Mouse (Mus musculus) adipocyte (in vitro differentiated cells): ENCODE data around the gene Stat5a.
A peak's percentile ranks its signal among the peaks of the same experiment; 100 is the strongest.

Experiments
- DNase-seq: peaks from one replicate; pipeline ENCODE4 v3.0.0-alpha.2; 2016; ENCODE audit warnings: low spot score

Gene Stat5a

DNA sequence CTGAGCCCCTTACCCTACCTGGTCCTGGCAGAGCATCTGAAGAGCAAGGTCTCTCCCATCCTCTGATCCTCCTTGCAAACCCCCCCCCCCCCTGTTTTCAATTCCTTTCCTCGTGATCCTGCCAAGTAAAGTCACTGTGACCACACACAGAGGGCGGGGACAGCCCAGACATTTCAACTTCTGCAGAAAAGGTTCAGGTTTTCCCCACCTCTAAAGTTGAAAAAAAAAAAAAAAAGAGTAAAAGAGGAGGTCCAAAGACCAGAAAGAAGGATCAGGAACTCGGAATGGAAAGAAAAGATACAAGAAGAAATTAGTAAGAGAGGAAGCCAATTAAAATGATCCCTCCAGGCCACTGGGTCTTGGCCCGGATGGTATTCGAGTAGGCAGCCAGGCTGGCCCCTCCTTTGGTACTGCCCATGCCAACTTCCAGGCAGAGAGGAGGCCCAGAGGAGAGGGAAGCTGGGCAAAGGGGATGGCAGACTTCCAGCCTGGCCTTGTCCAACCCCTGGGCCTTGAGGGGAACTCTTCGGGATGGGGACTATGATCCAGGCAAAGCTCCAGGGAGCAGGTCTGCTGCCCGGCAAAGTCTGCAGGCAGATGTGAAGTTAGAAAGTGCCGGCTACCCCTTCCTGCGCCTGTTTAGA, at the start of gene Stat5a:
TSS of gene Stat5a (plus strand) at position 417 of the 644 bp plus-strand sequence.
- DNase-seq: peak; percentile 99

DNA sequence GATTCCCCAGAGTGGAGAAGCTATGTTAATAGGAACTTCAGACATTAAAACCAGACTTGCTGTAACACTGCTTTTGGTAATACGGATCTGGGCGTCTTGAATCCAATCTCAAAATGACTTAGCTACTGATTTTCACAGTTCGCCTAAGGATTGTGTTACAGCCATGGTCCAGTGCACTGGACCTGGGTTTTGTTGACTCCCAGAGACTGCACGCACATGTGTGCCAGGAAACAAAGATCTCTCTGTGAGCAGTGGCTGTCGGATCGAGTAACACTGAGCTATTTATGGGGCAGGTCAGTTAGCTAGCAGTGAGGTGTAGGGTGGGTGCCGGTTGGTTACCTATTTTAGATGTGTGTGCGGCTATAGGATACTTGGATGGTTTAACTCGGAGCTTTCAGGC, 48.6 kb upstream of the Stat5a start:
- no peak for DNase-seq

DNA sequence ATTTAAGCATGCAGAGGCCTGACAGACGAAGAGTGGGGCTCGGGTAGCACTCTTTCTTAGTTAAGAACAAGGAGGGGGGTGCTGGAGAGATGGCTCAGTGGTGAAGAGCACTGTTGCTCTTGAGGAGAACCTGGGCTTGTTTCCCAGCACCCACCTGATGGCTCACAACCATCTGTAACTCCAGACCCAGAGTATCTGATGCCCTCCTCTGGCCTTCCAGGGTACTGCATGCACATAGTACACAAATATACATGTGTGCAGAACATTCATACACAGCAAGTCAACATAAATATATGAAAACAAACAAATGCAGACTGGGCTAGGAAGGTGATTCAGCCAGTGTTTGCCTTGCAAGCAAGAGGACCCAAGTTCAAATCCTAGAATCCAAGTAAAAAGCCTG, 48.0 kb upstream of the Stat5a start:
- DNase-seq: no peak

DNA sequence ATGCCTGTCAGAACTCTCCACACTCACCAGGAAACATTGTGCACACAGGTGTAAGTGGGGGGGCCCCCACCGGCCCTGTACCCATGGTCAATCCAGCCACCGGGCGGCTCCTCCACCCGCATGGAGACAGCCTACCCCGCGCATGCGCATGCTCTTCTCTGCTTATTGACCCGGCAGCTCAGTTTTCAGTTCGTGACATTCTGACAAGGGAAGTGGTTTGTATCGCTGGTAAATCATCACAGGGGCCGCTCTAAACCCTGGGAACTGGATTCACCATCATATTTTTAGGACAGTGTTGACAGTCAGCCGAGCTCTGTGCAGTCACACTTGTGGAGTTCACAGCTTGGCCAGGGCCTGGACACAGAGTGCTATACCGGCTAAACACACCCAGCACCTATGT, 44.7 kb upstream of the Stat5a start:
- DNase-seq: no peak

DNA sequence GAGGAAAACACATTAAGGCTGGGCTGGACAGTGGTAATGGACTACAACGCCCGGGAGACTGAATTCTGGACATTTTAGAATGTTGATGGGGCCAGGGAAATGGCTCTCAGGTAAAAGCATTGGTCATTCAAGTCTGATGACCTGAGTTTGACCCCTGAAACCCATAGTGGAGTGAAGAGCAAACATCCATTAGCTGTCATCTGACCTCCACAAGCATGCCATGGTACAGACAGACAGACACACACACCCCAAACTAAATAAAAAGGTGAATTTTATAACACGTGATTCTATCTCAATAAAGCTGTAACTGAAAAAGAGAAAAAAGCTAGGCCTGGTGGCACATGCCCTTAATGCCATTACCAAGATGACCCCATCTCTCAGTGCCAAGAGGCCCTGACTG, 42.8 kb upstream of the Stat5a start:
- DNase-seq: no peak

DNA sequence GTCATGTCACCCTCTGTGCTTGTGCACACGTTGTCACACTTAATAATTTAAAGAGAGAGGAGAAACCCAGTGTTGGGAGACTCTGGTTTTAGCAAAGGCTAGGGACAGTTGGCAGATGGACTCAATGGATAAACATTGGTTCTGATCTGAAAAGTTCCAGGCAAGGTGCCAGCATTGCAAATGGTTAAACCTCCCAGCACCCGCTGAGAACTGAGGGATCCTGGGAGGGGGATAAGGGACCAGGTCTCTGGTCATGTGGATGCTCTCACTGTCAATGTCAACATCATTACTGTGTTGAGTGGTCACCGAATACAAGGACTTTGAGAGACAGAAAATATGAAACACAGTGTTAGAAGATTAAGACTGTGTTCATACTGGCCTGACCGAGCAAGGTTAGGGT, 42.4 kb upstream of the Stat5a start:
- no peak for DNase-seq

DNA sequence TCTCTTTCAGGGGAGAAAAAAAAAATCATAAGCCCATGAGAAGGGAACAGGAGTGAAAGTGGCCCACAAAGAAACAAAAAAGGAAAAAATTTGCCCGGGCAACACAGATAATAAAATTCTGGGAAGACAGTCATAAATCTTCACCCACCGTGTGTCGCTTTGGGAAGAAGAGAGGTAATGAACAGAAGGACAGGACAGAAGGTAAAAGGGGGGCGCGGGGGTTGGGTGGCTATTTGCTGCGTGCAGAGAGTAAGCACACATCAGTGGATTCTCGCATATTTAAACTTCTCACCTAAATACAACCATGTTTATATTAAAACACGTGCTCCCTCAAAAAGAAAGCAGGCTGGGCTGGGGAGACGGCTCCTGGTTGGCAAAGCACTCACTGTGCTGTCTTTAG, 41.8 kb upstream of the Stat5a start:
- no peak for DNase-seq

DNA sequence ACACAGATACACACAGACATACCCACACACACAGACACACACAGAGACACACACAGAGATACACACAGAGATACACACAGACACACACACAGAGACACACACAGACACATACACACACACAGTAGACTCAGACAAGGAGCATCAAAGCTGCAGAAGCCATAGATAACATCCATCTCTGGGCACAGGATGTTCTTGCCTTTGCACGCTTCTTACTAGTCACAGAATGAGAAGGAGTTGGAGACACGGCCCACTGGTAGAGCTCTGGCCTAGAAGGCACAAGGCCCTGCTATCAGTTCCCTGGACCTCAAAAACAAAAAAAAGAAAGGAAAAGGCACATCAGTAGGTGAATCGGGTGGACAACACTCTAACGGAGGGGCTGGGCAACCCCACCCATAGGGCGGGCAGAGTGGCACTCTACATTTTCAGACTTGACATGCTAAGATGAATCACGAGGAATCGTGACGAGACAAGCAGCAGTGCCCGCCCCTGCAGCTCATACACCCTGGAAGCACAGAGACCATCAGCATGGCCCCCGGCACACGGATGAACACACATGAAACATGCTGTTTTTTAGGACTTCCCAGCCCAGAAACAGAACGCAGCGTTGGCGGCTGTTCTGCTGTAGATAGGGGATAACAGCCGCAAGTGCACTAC, 40.7 kb upstream of the Stat5a start:
- DNase-seq: no peak

DNA sequence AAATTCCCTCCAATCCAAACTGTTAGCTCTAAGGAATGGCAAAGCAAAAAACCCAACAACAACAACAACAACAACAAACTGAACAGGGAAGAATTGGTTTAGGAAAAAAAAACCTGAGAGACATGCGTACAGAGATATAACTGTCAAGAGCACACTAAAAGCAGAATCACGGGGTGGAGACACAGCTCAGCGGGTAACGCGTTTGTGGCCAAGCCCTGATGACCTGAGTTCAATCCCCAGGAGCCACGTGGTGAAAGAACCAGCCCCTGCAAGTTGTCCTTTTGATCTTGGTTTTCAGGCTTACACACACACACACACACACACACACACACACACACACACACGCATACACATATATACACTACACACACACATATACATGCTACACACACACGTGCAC, 40.1 kb upstream of the Stat5a start:
- DNase-seq: no peak

DNA sequence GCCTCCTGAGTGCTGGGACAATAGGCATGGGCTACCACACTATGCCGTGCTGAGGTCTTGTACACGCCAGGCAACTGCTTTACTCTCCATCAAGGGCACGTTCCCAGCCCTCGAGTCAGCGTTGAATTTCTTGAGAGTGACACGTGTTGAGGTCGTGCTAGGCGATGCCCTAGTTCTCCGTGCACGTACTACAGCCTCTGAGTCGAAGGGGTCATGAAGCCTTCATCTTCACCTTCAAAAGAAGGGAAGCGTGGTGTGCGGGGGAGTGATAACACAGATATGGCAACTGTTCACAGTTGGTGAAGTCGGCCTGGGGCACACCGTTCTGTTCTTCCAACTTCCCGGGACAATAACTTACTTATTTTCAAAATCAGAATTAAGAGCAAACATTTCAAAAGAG, 39.5 kb upstream of the Stat5a start:
- no peak for DNase-seq

DNA sequence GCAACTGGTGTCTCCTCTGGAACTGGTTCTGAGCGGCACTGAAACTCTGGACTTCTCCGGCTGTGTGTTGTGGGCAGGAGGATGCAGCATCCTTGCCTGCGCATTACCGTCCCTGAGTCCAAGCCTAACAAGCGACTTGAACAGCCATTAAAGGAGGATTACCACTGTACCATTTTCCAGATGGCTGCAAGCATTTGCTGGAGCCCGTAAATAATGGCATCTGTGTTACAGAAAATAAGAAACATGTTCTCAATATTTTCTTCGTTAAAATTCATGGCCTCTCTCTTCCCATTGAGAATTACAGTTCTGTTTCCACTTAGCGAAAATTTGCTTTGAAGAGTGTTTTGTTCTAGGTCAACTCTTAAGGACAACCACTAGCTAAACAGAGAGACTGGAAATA, 39.1 kb upstream of the Stat5a start:
- no peak for DNase-seq

DNA sequence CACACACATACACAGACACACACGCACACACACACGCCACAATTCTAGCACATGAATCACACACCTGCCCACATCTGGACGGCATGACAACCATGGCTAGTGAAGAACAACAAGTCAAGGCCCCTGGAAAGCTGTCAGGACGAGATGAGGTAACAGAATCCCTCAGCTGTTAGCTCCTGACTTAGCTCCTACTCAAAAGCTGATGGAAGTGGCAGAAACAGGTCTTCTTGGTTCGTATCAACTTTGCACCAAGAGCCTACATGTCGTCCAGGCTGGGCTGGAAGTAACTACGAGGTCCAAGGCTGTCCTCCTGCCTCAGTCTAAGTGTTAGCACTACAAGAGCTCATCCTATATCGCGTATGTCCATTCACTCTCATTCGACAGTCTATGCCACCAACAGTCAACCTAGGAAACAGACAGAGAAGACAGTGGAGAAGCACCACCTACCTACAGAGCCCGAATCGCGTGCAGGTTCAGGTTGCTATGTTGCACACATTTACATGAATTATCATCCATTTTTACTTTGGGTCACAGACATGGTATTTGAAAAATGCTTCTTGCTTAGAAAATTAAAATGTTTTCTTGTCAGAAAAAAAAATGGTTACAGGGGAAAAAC, 37.4 kb upstream of the Stat5a start:
- DNase-seq: no peak

DNA sequence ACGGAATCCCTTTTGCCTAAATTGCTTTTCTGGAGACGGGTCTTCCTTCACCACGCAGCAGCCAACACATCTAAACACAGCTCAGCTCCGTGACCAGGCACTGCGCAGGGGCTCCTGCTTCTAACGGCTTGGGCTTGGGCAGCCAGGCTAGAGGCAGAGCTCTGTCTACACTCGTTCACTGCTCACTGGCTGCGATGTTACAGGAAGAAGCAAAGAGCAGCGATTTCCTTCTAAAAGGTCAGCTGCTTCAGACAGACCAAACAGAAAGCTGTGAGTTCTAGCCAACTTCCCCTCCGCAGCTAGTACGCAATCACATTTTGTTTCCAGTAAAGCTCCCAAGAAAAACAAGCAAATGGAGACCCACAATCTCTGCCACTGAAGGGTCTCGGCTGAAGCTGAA, 36.8 kb upstream of the Stat5a start:
- DNase-seq: peak; percentile 41

DNA sequence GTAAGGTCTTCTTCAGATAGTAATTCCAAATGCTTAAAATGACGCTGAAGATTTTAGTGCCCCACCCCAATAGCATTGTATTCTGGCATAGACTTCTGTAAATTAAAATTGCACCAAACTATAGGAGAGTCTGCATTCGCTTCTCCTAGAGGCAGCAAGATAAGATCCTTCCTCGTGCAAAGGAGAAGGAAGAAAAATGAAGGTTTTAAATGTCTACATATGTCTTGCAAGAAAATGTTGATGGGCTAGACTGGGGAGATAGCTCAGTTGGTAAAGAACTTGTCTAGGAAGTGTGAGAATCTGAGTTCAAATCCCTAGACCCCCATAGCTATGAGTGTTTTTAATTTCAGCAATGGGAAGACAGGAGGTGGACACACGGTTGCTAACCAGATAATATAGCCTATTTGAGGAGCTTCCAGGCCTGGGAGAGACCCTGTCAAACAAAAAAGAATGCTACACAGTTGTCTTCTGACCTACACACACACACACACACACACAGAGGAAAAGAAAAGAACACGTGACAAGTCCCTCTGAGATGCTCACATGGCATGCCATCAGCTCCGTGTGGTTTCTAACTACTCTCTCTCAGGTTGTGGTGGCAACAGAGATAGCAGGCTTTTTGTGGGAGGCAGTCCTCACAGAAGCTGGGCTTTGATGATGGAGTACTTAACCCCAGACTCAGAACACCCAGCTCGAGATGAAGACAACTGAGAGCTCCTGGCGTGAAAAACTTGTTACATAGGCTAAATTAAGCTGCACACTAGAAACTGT, 35.4 kb upstream of the Stat5a start:
- no peak for DNase-seq

DNA sequence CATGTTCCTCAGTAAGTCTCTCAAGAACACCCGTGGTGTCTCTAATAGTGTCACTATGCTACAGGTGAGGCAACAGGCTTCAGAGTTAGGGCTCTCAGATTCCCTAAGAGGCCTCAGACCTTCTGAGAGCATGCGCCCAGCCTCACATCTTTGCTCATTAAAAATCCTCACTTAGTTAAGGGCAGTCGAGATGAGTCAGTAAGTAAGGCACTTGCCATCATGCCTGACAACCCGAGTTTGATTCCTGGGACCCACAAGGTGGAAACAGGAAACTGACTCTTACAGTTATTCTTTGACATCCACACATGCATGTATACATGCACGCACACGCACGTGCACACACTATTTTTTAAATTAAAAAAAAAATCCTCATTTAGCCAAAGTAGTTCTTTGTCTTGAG, 34.7 kb upstream of the Stat5a start:
- no peak for DNase-seq

DNA sequence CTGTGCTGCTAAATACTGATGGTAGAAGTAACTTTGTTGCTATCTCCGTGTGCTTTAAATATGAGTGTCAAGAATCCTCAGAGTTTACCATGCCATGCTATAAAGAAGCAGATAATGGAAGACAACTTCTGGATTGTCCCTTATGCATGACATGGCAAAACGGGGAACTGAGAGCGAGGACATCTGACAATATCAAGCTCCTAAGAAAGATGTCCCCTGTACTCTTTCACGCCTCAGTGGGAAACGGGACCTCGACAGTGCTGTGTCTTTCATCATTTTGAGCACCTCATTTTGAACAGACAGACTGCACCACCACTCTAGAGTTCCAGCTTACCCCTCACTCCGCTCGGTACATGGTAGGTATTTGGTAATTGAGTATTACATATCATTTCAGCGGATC, 33.7 kb upstream of the Stat5a start:
- no peak for DNase-seq

DNA sequence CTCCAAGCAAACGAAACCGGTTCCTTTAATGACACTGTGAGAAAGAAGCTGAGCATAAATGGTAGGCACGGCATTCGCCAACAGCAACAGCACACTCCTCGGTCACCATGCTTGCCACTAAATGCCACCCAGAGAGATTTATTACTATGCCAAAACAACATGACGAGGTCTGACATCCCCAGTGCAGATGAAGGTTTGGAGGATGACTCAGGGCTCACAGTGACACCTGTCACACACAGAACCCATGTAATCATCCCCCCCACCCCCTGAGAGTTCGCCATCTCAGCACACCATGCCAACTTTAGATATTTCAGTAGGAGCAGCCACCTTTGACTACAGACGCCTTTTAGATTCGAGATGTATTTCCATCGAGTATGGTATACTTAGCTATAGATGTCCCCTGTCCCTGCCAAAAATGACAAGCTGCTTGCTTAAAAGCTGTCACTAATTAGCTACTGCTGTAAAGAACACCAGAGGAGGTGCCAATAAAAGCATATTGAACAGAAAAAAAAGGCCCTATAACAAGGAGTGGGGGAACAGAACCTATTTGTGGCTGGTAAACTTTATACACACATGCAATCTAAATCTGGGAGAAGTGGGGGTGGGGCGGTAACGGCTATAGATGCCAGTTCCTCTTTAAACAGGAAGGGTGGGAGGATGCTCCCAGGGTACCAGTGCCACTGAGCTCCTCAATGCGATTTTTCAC, 32.8 kb upstream of the Stat5a start:
- no peak for DNase-seq

DNA sequence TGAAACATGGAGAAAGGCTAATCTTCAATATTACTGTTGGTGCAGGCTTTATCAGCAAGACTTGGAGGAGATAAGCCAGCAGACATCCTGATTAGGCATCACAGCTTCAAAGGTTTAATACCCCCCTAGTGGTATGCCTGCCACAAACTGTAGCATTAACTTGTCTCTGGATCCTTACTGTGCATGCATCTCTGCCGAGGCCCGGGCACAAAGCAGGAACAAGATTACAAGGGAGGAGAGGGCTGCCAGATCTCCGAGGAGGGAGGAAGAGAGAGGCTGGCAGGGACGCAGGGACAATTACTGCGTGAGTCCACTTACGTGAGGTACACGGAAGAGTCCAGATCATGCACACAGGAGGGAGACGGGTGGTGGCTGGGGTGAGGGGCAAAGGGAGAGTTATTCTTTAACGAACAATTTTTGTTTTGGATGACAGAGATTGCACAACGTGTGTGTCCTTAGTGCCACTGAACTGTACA, 30.4 kb upstream of the Stat5a start:
- no peak for DNase-seq

DNA sequence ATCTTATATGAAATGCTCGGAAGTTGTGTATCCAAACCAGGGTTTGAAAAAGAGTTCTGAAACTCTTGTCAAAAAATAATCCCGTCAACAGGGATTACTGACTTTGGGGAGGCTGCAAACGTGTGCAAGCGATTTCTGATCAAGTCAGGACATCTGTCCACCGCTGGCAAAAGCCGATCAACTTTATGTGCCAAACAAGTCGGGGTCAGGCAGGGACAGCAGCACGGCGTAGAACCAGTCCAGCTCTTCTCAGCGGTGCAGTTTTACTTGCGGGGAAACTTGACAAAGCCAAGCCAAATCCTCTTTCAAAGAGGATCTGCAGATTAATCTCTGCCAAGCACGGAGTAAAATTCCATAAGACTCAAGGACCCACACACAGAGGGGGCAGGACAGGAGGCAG, 29.5 kb upstream of the Stat5a start:
- DNase-seq: no peak

DNA sequence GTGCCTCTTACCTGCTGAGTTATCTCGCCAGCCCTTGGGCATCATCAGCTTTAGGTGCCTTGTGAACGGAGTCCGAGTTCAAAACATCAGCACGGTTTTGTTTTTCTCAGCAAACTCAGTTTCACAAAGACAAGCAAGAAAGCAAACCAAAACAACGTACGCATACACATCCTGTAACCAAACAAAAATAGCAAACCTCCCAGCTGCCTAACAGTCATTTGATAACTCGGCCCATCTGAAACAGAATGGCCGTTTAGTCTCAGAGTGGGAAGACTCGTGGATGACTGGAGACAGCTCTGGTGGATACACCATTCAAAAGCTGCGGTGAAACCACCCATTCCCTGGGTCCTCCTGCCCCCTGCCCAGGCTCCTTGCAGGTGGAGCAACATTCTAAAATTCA, 27.8 kb upstream of the Stat5a start:
- no peak for DNase-seq

DNA sequence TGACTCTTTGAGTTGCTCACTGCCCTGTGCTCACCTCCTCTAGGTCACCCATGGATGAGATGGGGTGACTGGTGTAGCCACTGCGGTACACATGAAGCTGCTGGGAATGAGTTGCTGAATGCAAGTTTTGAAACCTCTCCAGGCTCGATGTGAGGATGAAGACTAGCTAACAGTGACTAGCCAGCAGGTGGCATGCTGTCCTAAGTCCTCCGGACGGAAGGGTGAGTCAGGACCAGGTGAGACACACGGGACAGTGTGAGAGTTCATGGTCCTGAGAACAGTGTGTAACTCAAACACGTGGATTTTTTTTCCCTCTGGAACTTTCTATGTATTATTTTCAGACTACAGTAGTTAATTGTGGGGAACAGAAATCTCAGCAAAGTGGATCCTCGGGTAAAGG, 25.7 kb upstream of the Stat5a start:
- DNase-seq: no peak
